Mouse (Mus musculus) T-cell, adult 66 days (primary cell): ENCODE results near the gene Gm7876. TPM values are rescaled to one million over a fixed set of nuclear protein-coding genes. Genes with fewer than 3 reads are reported as not detected.

Source experiments
- total RNA-seq, 2 experiments: library from RNA; stranded (reverse); gene quantifications; 3 replicates in 1 of 2; 4 replicates in 1 of 2; pipeline ENCODE4 v1.2.4; 2023

Gene Gm7876
- total RNA-seq, result not detected

GRCm38 (mm10) chr14:4708938-4709337 lies at the start of gene Gm7876:
Gm7876 (plus strand) TSS chr14:4709238.

GRCm38 (mm10) chr14:4663892-4664291 lies 45.1 kb upstream of the Gm7876 start, which contains the start of gene Gm3239:
Gm3239 (plus strand) TSS chr14:4664192.

GRCm38 (mm10) chr14:4726038-4726880 lies 17.2 kb downstream of the Gm7876 start, which contains the start of gene Gm3252:
Gm3252 (plus strand) TSS chr14:4726775.

Other genes with a start within 250 kb of the Gm7876 start
- gene Gm3182, start 227.5 kb upstream of the Gm7876 start, total RNA-seq, result not detected
- not detected for gene Gm3047, start 153.8 kb upstream of the Gm7876 start, total RNA-seq
- not detected for gene Gm8159, start 76.9 kb upstream of the Gm7876 start, total RNA-seq
- not detected for gene Gm3239, start 45.0 kb upstream of the Gm7876 start, total RNA-seq
- not detected for gene Gm3252, start 17.5 kb downstream of the Gm7876 start, total RNA-seq
- not detected for gene Gm9602, start 67.1 kb downstream of the Gm7876 start, total RNA-seq
- not detected for gene Gm3269, start 128.9 kb downstream of the Gm7876 start, total RNA-seq
- gene Gm3264, start 146.3 kb downstream of the Gm7876 start, total RNA-seq, result not detected
- gene Gm3278, start 183.2 kb downstream of the Gm7876 start, total RNA-seq, result not detected